Mouse (Mus musculus): ENCODE results near the gene Ugt1a7c. TPM values are rescaled to one million over a fixed set of nuclear protein-coding genes. Genes with fewer than 3 reads are reported as not detected.

The Ugt1a7c gene
- polyA plus RNA-seq, 1 experiment = 3.8 TPM

- Histone ChIP-seq H3K4me3 (replicated peaks; ENCODE audit: control insufficient read depth, low read depth, low read length) (no peak overlapping the region), H3K27ac (ENCODE audit: control insufficient read depth, insufficient read depth, low read depth, low read length, poor library complexity) (no peak overlapping the region), H3K4me1 (ENCODE audit: control insufficient read depth, insufficient read depth, low read length) (peaks cover 14% of the 10 kb centered on the region)
- TF ChIP-seq CTCF (IDR thresholded peaks at IDR 0.05; ENCODE audit: control insufficient read depth, insufficient read depth, low read length) (no peak), POLR2A (IDR thresholded peaks at IDR 0.05; ENCODE audit: borderline replicate concordance, control insufficient read depth, low read depth, low read length) (no peak)
- WGBS = 73% methylated on average over 4 of the region's 4 CpGs
Measured at GRCm38 (mm10) chr1:88264869-88265240, 170.0 kb downstream of the Ugt1a7c start.

- Histone ChIP-seq H3K4me3 (replicated peaks; ENCODE audit: control insufficient read depth, low read depth, low read length) (no peak overlapping the region), H3K27ac (ENCODE audit: control insufficient read depth, insufficient read depth, low read depth, low read length, poor library complexity) (no peak overlapping the region), H3K4me1 (ENCODE audit: control insufficient read depth, insufficient read depth, low read length) (peaks cover 9% of the 10 kb centered on the region)
- WGBS = 87% methylated on average over 13 of the region's 13 CpGs
- TF ChIP-seq POLR2A (IDR thresholded peaks at IDR 0.05; ENCODE audit: borderline replicate concordance, control insufficient read depth, low read depth, low read length) (no peak), CTCF (IDR thresholded peaks at IDR 0.05; ENCODE audit: control insufficient read depth, insufficient read depth, low read length) (no peak)
Measured at GRCm38 (mm10) chr1:88266123-88266522, 171.3 kb downstream of the Ugt1a7c start.

- no peak overlapping the region for H3K4me3 ChIP-seq (replicated peaks; ENCODE audit: control insufficient read depth, low read depth, low read length)
- WGBS = 89% methylated on average over 6 of the region's 6 CpGs
- H3K27ac ChIP-seq (ENCODE audit: control insufficient read depth, insufficient read depth, low read depth, low read length, poor library complexity) = no peak overlapping the region
- TF ChIP-seq CTCF (IDR thresholded peaks at IDR 0.05; ENCODE audit: control insufficient read depth, insufficient read depth, low read length) (no peak), POLR2A (IDR thresholded peaks at IDR 0.05; ENCODE audit: borderline replicate concordance, control insufficient read depth, low read depth, low read length) (no peak)
- peaks cover 5% of the 10 kb centered on the region for H3K4me1 ChIP-seq (ENCODE audit: control insufficient read depth, insufficient read depth, low read length)
Measured at GRCm38 (mm10) chr1:88267489-88267888, 172.6 kb downstream of the Ugt1a7c start.

- Histone ChIP-seq H3K4me1 (ENCODE audit: control insufficient read depth, insufficient read depth, low read length) (peaks cover 5% of the 10 kb centered on the region), H3K27ac (ENCODE audit: control insufficient read depth, insufficient read depth, low read depth, low read length, poor library complexity) (no peak overlapping the region), H3K4me3 (replicated peaks; ENCODE audit: control insufficient read depth, low read depth, low read length) (no peak overlapping the region)
- TF ChIP-seq POLR2A (IDR thresholded peaks at IDR 0.05; ENCODE audit: borderline replicate concordance, control insufficient read depth, low read depth, low read length) (no peak), CTCF (IDR thresholded peaks at IDR 0.05; ENCODE audit: control insufficient read depth, insufficient read depth, low read length) (no peak)
- 81% methylated on average over 6 of the region's 6 CpGs for WGBS
Measured at GRCm38 (mm10) chr1:88268070-88268469, 173.2 kb downstream of the Ugt1a7c start.

Other genes with a start within 250 kb of the Ugt1a7c start
- 33.5 and 56.0 TPM in 2 replicates for gene Dgkd, start 241.8 kb upstream of the Ugt1a7c start, polyA plus RNA-seq (2011; ENCODE audit: insufficient read depth, insufficient read length, low replicate concordance, missing spikeins)
- gene Usp40, start 86.5 kb upstream of the Ugt1a7c start, polyA plus RNA-seq (2011; ENCODE audit: insufficient read depth, insufficient read length, low replicate concordance, missing spikeins) = 4.0 and 4.6 TPM in 2 replicates
- gene Ugt1a10, start 39.7 kb upstream of the Ugt1a7c start, polyA plus RNA-seq (2011; ENCODE audit: insufficient read depth, insufficient read length, low replicate concordance, missing spikeins) = not detected in 2 replicates
- gene Ugt1a9, start 24.3 kb upstream of the Ugt1a7c start, polyA plus RNA-seq (2011; ENCODE audit: insufficient read depth, insufficient read length, low replicate concordance, missing spikeins) = not detected in 2 replicates
- gene Ugt1a8, start 7.2 kb upstream of the Ugt1a7c start, polyA plus RNA-seq (2011; ENCODE audit: insufficient read depth, insufficient read length, low replicate concordance, missing spikeins) = not detected in 2 replicates
- gene Ugt1a6b, start 8.2 kb downstream of the Ugt1a7c start, polyA plus RNA-seq (2011; ENCODE audit: insufficient read depth, insufficient read length, low replicate concordance, missing spikeins) = 1.1 and 6.5 TPM in 2 replicates
- gene Ugt1a6a, start 39.7 kb downstream of the Ugt1a7c start, polyA plus RNA-seq (2011; ENCODE audit: insufficient read depth, insufficient read length, low replicate concordance, missing spikeins) = 1.0 TPM in 1 of 2 replicates, not detected in the other
- 4.0 TPM in 1 of 2 replicates, not detected in the other for gene Ugt1a5, start 71.0 kb downstream of the Ugt1a7c start, polyA plus RNA-seq (2011; ENCODE audit: insufficient read depth, insufficient read length, low replicate concordance, missing spikeins)
- 5.8 and 6.3 TPM in 2 replicates for gene Ugt1a2, start 105.5 kb downstream of the Ugt1a7c start, polyA plus RNA-seq (2011; ENCODE audit: insufficient read depth, insufficient read length, low replicate concordance, missing spikeins)
- gene Dnajb3, start 110.7 kb downstream of the Ugt1a7c start, polyA plus RNA-seq (2011; ENCODE audit: insufficient read depth, insufficient read length, low replicate concordance, missing spikeins) = 10.2 and 12.8 TPM in 2 replicates
- gene Ugt1a1, start 116.9 kb downstream of the Ugt1a7c start, polyA plus RNA-seq (2011; ENCODE audit: insufficient read depth, insufficient read length, low replicate concordance, missing spikeins) = 1.8 TPM in 1 of 2 replicates, not detected in the other
- gene Mroh2a, start 131.9 kb downstream of the Ugt1a7c start, polyA plus RNA-seq (2011; ENCODE audit: insufficient read depth, insufficient read length, low replicate concordance, missing spikeins) = 3.9 and 4.5 TPM in 2 replicates
- 66.8 and 135 TPM in 2 replicates for gene Hjurp, start 182.6 kb downstream of the Ugt1a7c start, polyA plus RNA-seq (2011; ENCODE audit: insufficient read depth, insufficient read length, low replicate concordance, missing spikeins)
- not detected in 2 replicates for gene Trpm8, start 182.6 kb downstream of the Ugt1a7c start, polyA plus RNA-seq (2011; ENCODE audit: insufficient read depth, insufficient read length, low replicate concordance, missing spikeins)